ENCODE assay signal across 8 mouse cellular contexts in the genomic region with DNA sequence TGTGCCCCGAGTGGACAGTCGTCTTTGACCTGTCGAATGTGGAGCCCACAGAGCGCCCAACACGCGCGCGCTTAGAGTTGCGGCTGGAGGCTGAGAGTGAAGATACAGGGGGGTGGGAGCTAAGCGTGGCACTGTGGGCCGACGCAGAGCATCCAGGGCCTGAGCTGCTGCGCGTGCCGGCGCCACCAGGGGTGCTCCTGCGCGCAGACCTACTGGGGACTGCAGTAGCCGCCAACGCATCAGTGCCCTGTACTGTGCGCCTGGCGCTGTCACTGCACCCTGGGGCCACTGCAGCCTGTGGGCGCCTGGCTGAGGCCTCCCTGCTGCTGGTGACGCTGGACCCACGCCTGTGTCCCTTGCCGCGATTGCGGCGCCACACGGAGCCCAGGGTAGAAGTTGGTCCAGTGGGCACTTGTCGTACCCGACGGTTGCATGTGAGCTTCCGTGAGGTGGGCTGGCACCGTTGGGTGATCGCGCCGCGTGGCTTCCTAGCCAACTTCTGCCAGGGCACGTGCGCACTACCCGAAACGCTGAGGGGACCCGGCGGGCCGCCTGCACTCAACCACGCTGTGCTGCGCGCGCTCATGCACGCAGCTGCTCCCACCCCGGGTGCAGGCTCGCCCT. TPM values are rescaled to one million over a fixed set of nuclear protein-coding genes. Genes with fewer than 3 reads are reported as not detected.
A peak's percentile ranks its signal among the peaks of the same experiment; 100 is the strongest.
DNase-seq lines count a peak whose midpoint lies in the region; ATAC-seq lines count a peak whose summit lies in the region.

No protein-coding gene starts in this region.

- no peak overlapping the region for H3K27ac ChIP-seq in embryonic facial prominence, embryonic 14.5 days (replicated peaks; ENCODE audit: low read depth, low read length)
- peak overlapping the region; percentile 57 for H3K27ac ChIP-seq in hindbrain, embryonic 12.5 days
- 0 out of 2 replicates have a peak overlapping the region, but pooled peaks have one; percentile 41 for H3K27ac ChIP-seq in limb, embryonic 12.5 days
- H3K27ac ChIP-seq in neural tube, embryonic 14.5 days (ENCODE audit: low read depth, low read length): no peak overlapping the region

- no peaks in the 10 kb centered on the region for H3K9me3 ChIP-seq in embryonic facial prominence, embryonic 14.5 days (ENCODE audit: control insufficient read depth, low read length)
- no peaks in the 10 kb centered on the region for H3K9me3 ChIP-seq in hindbrain, embryonic 12.5 days (replicated peaks)
- no peaks in the 10 kb centered on the region for H3K9me3 ChIP-seq in limb, embryonic 12.5 days
- H3K9me3 ChIP-seq in neural tube, embryonic 14.5 days (ENCODE audit: control insufficient read depth, low read length): no peaks in the 10 kb centered on the region

- WGBS in embryonic facial prominence, embryonic 14.5 days: 39% methylated on average over 34 of the region's 53 CpGs
- WGBS in hindbrain, embryonic 12.5 days: 24% methylated on average over 53 of the region's 53 CpGs
- WGBS in limb, embryonic 12.5 days: 31% methylated on average over 53 of the region's 53 CpGs
- WGBS in neural tube, embryonic 14.5 days: 23% methylated on average over 48 of the region's 53 CpGs

- peak; percentile 79 for ATAC-seq in embryonic facial prominence, embryonic 14.5 days (ENCODE audit: low read depth)
- peak; percentile 85 for ATAC-seq in hindbrain, embryonic 12.5 days (ENCODE audit: low FRiP score)
- peak; percentile 67 for ATAC-seq in limb, embryonic 12.5 days (ENCODE audit: insufficient number of reproducible peaks, insufficient read depth, low FRiP score, low TSS enrichment, low read depth)
- peak; percentile 77 for ATAC-seq in neural tube, embryonic 14.5 days (ENCODE audit: low read depth)

- H3K36me3 ChIP-seq in embryonic facial prominence, embryonic 14.5 days (ENCODE audit: control insufficient read depth, insufficient read depth, low read length): peaks cover 69% of the 10 kb centered on the region
- H3K36me3 ChIP-seq in hindbrain, embryonic 12.5 days: peaks cover 73% of the 10 kb centered on the region
- H3K36me3 ChIP-seq in limb, embryonic 12.5 days: peaks cover 64% of the 10 kb centered on the region
- peaks cover 67% of the 10 kb centered on the region for H3K36me3 ChIP-seq in neural tube, embryonic 14.5 days (ENCODE audit: control insufficient read depth, insufficient read depth, low read length)

- no peaks in the 10 kb centered on the region; the same call in 1 of the 2 replicates for H3K27me3 ChIP-seq in embryonic facial prominence, embryonic 14.5 days (replicated peaks; ENCODE audit: control insufficient read depth, insufficient read depth, low read length)
- peaks cover 26% of the 10 kb centered on the region for H3K27me3 ChIP-seq in hindbrain, embryonic 12.5 days
- peaks cover 24% of the 10 kb centered on the region for H3K27me3 ChIP-seq in limb, embryonic 12.5 days
- no peaks in the 10 kb centered on the region for H3K27me3 ChIP-seq in neural tube, embryonic 14.5 days (ENCODE audit: control insufficient read depth, insufficient read depth, low read length)

- H3K4me2 ChIP-seq in embryonic facial prominence, embryonic 14.5 days (ENCODE audit: low read depth, low read length): peak overlapping the region; percentile 43
- peak overlapping the region; percentile 38 for H3K4me2 ChIP-seq in hindbrain, embryonic 12.5 days (replicated peaks)
- H3K4me2 ChIP-seq in limb, embryonic 12.5 days: peak overlapping the region; percentile 52
- H3K4me2 ChIP-seq in neural tube, embryonic 14.5 days (ENCODE audit: low read depth, low read length): peak overlapping the region; percentile 14; the same call in 1 of the 2 replicates

- peak; percentile 88 for DNase-seq in embryo, embryonic 10 days (ENCODE audit: low spot score)
- DNase-seq in embryo, embryonic 9.5 days (ENCODE audit: extremely low spot score): no peak
- peak; percentile 43 for DNase-seq in Muller cell, postnatal 12 days (ENCODE audit: inconsistent ontology term)
- DNase-seq in embryonic facial prominence, embryonic 14.5 days (ENCODE audit: low spot score): peak; percentile 72
- no peak for DNase-seq in MN1 (ENCODE audit: low spot score)

- no peak overlapping the region; the same call in 1 of the 2 replicates for H3K4me3 ChIP-seq in embryonic facial prominence, embryonic 14.5 days (ENCODE audit: low read depth, low read length)
- H3K4me3 ChIP-seq in hindbrain, embryonic 12.5 days: peak overlapping the region; percentile 13
- H3K4me3 ChIP-seq in limb, embryonic 12.5 days (replicated peaks): peak overlapping the region; percentile 23
- no peak overlapping the region for H3K4me3 ChIP-seq in neural tube, embryonic 14.5 days (ENCODE audit: low read depth, low read length)

- peak overlapping the region; percentile 17; the same call in 1 of the 2 replicates for H3K9ac ChIP-seq in embryonic facial prominence, embryonic 14.5 days (ENCODE audit: low read depth, low read length)
- peak overlapping the region; percentile 13; the same call in 1 of the 2 replicates for H3K9ac ChIP-seq in hindbrain, embryonic 12.5 days
- peak overlapping the region; percentile 50; the same call in 1 of the 2 replicates for H3K9ac ChIP-seq in limb, embryonic 12.5 days (replicated peaks)
- H3K9ac ChIP-seq in neural tube, embryonic 14.5 days (replicated peaks; ENCODE audit: low read depth, low read length): 0 out of 2 replicates have a peak overlapping the region, but pooled peaks have one; percentile 11

- peaks cover 7% of the 10 kb centered on the region for H3K4me1 ChIP-seq in embryonic facial prominence, embryonic 14.5 days (ENCODE audit: control insufficient read depth, insufficient read depth, low read length)
- peaks cover 31% of the 10 kb centered on the region for H3K4me1 ChIP-seq in hindbrain, embryonic 12.5 days
- H3K4me1 ChIP-seq in limb, embryonic 12.5 days (replicated peaks): peaks cover 34% of the 10 kb centered on the region
- peaks cover 21% of the 10 kb centered on the region for H3K4me1 ChIP-seq in neural tube, embryonic 14.5 days (ENCODE audit: control insufficient read depth, insufficient read depth, low read length)

RNA-seq across cellular contexts. Expression of gene Gdf1, which starts 1.2 kb away (rescaled TPM):
- 1.7 TPM in 1 of 2 replicates, not detected in the other for polyA plus RNA-seq in embryonic facial prominence, embryonic 14.5 days (2014; fragmentation: Nextera tagmentation; extraction: Ambion mirVana)
- polyA plus RNA-seq in hindbrain, embryonic 12.5 days (2016; fragmentation: Nextera tagmentation; extraction: Ambion mirVana): 2.2 and 4.4 TPM in 2 replicates
- 3.7 and 4.2 TPM in 2 replicates for polyA plus RNA-seq in limb, embryonic 12.5 days (2016; fragmentation: Nextera tagmentation; extraction: Ambion mirVana)
- 2.1 and 7.5 TPM in 2 replicates for polyA plus RNA-seq in neural tube, embryonic 14.5 days (2014; fragmentation: Nextera tagmentation; extraction: Ambion mirVana)

RNA-seq across cellular contexts. Expression of gene Cers1, which starts 15.3 kb away (rescaled TPM):
- polyA plus RNA-seq in embryonic facial prominence, embryonic 14.5 days (2014; fragmentation: Nextera tagmentation; extraction: Ambion mirVana): 10.0 and 10.7 TPM in 2 replicates
- 16.3 and 17.8 TPM in 2 replicates for polyA plus RNA-seq in hindbrain, embryonic 12.5 days (2016; fragmentation: Nextera tagmentation; extraction: Ambion mirVana)
- 7.9 and 8.8 TPM in 2 replicates for polyA plus RNA-seq in limb, embryonic 12.5 days (2016; fragmentation: Nextera tagmentation; extraction: Ambion mirVana)
- polyA plus RNA-seq in neural tube, embryonic 14.5 days (2014; fragmentation: Nextera tagmentation; extraction: Ambion mirVana): 33.4 and 42.9 TPM in 2 replicates

RNA-seq across cellular contexts. Expression of gene Upf1, which starts 22.2 kb away (rescaled TPM):
- polyA plus RNA-seq in embryonic facial prominence, embryonic 14.5 days (2014; fragmentation: Nextera tagmentation; extraction: Ambion mirVana): 18.9 and 19.1 TPM in 2 replicates
- polyA plus RNA-seq in hindbrain, embryonic 12.5 days (2016; fragmentation: Nextera tagmentation; extraction: Ambion mirVana): 34.2 and 34.3 TPM in 2 replicates
- 32.5 and 34.3 TPM in 2 replicates for polyA plus RNA-seq in limb, embryonic 12.5 days (2016; fragmentation: Nextera tagmentation; extraction: Ambion mirVana)
- polyA plus RNA-seq in neural tube, embryonic 14.5 days (2014; fragmentation: Nextera tagmentation; extraction: Ambion mirVana): 14.4 and 15.0 TPM in 2 replicates

RNA-seq across cellular contexts. Expression of gene Cope, which starts 28.5 kb away (rescaled TPM):
- polyA plus RNA-seq in embryonic facial prominence, embryonic 14.5 days (2014; fragmentation: Nextera tagmentation; extraction: Ambion mirVana): 314 and 345 TPM in 2 replicates
- 216 and 260 TPM in 2 replicates for polyA plus RNA-seq in hindbrain, embryonic 12.5 days (2016; fragmentation: Nextera tagmentation; extraction: Ambion mirVana)
- polyA plus RNA-seq in limb, embryonic 12.5 days (2016; fragmentation: Nextera tagmentation; extraction: Ambion mirVana): 269 and 288 TPM in 2 replicates
- polyA plus RNA-seq in neural tube, embryonic 14.5 days (2014; fragmentation: Nextera tagmentation; extraction: Ambion mirVana): 285 and 327 TPM in 2 replicates

RNA-seq across cellular contexts. Expression of gene Ddx49, which starts 28.6 kb away (rescaled TPM):
- polyA plus RNA-seq in embryonic facial prominence, embryonic 14.5 days (2014; fragmentation: Nextera tagmentation; extraction: Ambion mirVana): 47.4 and 49.2 TPM in 2 replicates
- 49.9 and 50.8 TPM in 2 replicates for polyA plus RNA-seq in hindbrain, embryonic 12.5 days (2016; fragmentation: Nextera tagmentation; extraction: Ambion mirVana)
- 52.0 and 54.9 TPM in 2 replicates for polyA plus RNA-seq in limb, embryonic 12.5 days (2016; fragmentation: Nextera tagmentation; extraction: Ambion mirVana)
- 44.5 and 45.9 TPM in 2 replicates for polyA plus RNA-seq in neural tube, embryonic 14.5 days (2014; fragmentation: Nextera tagmentation; extraction: Ambion mirVana)

Comparison
In these comparisons a context has a peak if more than half of its experiments do, and no peak if none do; other contexts are left out.
1. DNase-seq: peak in embryo, embryonic 10 days (single experiment), Muller cell, postnatal 12 days (single experiment) and embryonic facial prominence, embryonic 14.5 days (single experiment); none in embryo, embryonic 9.5 days (single experiment) and MN1 (single experiment).
2. H3K27ac ChIP-seq: peak in hindbrain, embryonic 12.5 days (single experiment) and limb, embryonic 12.5 days (single experiment); none in embryonic facial prominence, embryonic 14.5 days (single experiment) and neural tube, embryonic 14.5 days (single experiment).
3. H3K4me3 ChIP-seq: peak in hindbrain, embryonic 12.5 days (single experiment) and limb, embryonic 12.5 days (single experiment); none in embryonic facial prominence, embryonic 14.5 days (single experiment) and neural tube, embryonic 14.5 days (single experiment).
4. Peak in every context shown above with its lines, with median percentiles within 50 percentile points of each other: ATAC-seq, H3K4me2 ChIP-seq and H3K9ac ChIP-seq.